Mouse (Mus musculus) cerebellum, adult 8-10 months (tissue): ENCODE data around the gene Ttc7b.

ENCODE experiments used
- DNase-seq: peaks from one replicate; pipeline ENCODE4 v3.0.0; 2022

The Ttc7b gene

DNA sequence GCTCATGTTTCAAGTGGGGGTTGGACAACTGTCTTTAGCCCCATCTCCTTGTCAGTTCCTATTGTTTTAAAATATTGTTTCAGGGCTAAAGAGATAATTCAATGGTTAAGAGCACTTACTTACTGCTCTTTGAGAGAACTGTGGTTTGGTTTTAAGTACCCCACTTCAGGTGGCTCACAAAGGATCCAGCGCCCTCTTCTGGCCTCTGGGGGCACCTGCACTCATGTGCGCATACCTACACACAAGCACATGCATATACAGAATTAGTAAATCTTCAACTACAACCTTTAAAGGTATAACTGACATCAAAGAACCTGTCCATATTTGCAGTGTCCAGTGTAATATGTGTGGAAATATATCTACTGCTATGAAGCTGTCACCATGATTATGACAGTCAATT lies 226.2 kb downstream of the Ttc7b start:
- DNase-seq: no peak

GRCm38 (mm10) chr12:100293956-100294355 lies 226.7 kb downstream of the Ttc7b start:
- DNase-seq: peak; percentile 29

DNA sequence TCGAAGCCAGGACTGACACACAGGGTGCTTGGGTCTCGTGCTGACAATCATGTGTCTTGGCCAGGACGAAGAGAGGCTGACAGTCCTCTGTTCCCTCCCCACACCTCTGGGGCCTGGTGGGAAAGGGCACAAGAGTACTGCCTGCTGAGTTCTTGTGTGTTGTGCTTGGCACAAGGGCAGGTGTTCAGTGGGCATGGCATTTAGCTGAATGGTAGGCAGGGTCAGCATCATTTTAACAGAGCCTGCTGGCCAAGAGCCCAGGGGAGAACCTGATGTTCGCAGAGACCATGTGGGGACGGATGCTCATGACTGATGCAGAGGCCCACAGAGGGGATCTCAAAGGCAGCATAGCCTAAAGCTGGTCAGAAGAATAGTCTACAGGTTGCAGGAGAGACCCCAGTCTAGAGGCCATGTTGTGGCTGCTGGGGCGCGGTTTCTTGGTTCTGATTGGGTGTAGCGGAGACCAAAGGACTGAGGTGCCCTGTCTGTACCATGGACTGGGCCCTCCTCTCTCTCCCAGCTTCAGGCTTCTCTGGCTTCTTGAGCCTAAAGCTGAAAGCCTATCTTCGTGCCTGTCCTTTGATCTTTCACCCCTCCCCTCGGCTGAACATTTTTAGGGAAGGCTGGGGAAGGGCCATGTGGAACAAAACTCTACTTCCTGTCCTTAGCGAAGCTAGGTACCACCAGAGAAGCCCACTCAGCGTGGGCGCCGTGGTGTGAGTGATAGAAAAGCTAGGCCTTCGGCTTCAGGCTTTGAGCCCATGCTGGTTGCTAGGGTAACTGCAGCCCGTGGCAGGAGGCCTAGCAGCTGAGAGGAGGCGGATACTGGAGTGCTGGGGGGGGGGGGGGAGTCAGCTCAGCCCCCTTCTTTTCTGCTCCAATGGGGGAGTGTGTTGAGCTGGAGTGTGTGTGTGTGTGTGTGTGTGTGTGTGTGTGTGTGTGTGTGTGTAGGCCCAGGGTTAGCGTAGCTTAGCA lies 229.6 kb downstream of the Ttc7b start:
- peak; percentile 41 for DNase-seq

DNA sequence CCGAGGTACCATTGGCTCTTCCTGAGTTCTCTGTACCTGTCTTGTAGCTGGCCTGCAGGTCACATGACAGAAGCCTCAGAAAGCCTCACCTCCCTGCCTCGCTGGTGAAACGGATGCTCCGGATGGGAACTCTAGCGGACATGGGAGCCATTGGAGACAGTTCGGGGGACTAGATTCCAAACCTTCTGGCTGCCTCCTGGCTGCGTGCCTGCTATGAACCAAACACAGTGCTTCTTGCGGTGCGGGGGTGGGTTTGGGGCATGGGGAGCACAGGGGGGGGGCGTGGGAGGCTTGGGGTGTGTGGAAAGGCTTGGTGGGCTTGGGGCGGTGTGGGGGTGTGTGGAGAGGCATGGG lies 230.5 kb downstream of the Ttc7b start:
- DNase-seq: peak; percentile 58

DNA sequence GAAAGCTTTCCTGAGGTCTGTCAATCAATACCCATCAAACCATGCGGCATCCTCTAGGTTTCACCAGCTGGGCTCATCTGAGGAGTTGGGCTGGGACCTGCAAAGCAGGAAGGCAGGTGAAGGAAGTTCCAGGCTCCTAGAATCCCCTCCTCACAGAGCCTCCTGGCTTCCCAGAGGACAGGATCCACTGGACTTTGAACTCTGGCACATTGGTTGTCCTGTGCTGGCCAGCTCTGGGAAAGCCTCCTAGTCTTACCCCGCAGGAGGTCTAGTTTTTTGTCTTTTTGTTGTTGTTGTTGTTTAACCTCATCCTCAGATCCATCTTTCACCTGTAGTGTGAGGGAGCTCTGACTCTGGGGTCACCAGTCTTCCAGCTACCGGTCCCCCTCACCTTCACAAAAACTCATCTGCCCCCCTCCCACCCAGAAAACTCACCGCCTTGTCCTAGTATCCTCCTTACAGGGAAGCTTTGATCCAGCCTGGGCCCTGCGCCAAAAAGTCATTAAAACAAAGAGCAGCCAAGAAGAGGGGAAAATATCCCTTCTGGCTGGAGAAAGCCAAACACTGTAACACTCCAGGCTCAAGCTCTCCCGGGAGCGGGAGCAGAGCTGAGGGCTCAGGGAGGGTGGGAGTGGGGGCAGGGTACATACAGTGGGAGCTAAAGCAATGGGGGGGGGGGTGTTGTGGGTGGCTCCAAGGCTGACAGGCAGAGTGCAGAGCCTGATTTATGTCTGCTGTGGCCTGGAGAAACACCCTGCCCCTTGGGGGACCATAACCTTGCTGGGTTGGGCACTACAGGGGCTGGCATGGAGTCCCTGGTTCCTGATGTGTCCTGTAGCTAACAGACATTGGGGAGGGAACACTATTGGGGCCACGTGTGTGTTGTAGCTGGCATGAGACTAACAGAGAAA lies 231.1 kb downstream of the Ttc7b start:
- peak; percentile 61 for DNase-seq

GRCm38 (mm10) chr12:100288018-100288417 lies 232.6 kb downstream of the Ttc7b start:
- DNase-seq: no peak

DNA sequence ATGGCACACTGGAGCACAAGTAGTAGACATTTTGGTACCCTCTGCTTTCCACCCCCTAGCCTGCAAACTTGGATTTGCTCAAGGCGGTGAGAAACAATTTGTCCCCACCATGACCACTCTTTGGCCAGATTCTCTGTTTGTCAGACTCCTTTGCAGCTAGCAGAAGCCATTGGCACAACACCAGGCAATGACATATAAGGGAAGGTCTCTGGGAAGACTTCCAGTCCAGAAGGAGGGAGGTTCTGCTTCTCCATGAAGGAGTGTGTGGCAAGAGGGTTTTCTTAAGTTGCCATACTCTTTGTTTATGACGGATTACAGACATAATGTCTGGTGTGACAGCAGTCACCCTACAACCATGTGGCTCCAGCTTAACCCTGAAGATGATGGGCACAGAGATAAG lies 233.1 kb downstream of the Ttc7b start:
- no peak for DNase-seq

- no peak for DNase-seq
Observed at GRCm38 (mm10) chr12:100283283-100283682, 237.3 kb downstream of the Ttc7b start.

DNA sequence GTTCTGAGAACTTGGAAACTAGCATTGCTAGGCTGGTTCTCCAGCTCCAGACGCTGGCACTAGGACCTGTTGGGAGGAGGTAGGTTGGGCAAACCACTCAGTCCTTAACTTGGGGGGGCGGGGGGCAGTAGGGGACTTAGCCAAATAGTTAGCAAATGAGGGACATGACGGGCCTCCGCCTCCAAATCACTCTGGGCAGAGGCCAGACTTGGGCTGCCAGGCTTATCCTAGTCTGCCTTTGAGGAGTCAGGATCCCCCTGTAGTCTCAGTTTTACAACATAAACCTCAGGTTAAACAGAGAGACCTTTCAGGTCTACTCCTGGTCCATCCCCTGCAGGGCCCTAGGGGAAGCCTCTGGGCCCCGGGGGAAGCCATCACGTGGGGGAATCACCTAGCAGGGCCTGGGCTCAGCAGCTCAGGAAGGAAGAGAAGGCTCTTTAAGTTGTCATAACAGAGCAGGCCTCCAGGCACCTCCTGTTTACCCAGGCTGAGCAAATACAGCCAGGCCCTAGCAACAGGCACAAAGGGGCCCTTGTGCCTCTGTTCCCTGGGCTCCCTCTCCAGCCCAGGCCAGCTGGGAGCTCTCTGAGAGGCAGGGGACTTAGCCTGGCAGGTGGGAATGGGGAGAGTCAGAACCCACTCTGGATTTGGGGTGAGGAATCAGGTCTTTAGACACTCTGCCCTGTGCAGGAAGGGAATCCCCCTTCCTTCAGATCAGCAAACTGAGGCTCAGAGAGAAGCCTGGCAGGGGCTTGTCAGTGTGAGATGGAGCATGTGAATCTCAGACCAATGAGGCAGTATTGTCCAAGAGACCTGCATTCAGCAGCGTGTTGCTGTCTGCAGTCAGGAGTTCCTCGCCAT lies 238.4 kb downstream of the Ttc7b start:
- no peak for DNase-seq

DNA sequence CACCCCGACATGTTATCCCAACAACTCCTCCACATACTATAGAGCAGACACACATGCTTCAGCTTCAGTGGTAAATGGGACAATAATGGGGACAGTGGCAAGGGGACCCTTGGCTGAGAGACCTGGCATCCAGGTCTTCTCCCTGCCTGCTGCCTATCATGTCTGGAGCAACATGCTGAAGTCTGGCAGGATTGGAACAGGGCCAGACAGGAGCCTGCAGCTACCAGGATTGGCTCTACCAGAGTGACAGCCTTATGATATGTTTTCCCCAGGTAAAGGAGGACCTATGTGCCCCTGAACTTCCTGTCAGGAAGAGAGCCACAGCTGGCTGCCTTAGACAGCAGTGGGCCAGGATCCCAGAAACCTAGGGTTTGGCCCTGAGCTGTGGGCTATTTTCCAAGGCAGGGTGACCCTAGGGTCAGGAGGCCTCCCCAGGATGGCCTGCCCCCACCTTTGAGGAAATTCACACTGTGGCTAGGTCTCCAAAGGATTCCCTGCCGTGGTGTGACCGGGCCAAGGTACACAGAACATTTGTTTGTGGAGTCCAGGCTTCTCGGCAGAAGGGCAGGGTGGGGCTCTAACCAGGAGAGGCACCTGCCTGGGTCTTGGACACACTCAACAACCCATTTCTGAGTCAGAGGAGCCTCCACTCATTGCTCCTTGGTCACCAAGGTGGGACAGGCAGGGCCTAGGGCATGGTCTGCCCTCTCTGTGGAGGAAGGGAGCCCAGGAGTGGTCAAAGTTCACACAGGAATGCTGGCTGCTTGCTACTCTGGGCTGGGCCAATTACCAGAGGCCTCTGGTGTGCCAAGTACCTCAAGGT lies 239.4 kb downstream of the Ttc7b start:
- DNase-seq: no peak

- DNase-seq: no peak
Observed at GRCm38 (mm10) chr12:100279898-100280297, 240.7 kb downstream of the Ttc7b start.

DNA sequence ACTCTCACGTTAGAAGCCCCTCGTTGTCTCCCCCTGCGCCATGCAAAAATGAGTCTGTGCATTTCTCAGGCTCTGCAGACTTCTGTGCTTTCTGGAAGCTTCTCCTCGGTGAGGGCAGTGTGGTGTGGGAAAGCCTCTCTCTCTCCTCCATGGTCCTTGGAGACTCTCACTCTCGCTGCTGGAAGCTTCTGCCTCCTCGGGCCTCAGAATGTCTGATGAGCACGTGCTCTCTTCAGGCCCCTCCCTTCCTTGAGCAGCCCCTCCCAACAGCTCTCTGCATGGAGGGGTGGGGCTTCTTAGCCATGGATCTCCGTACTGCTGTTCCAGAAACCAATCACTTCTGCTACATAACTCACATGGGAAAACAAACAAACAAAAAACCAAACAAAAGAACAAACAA lies 242.3 kb downstream of the Ttc7b start:
- DNase-seq: no peak

GRCm38 (mm10) chr12:100277534-100277905 lies 243.1 kb downstream of the Ttc7b start:
- no peak for DNase-seq

- no peak for DNase-seq
Observed at GRCm38 (mm10) chr12:100276607-100277533, 243.8 kb downstream of the Ttc7b start.

- DNase-seq: no peak
Observed at GRCm38 (mm10) chr12:100275850-100276249, 244.8 kb downstream of the Ttc7b start.

- DNase-seq: no peak
Observed at GRCm38 (mm10) chr12:100273033-100273432, 247.6 kb downstream of the Ttc7b start.

GRCm38 (mm10) chr12:100269967-100270662 lies 250.5 kb downstream of the Ttc7b start:
- DNase-seq: no peak

GRCm38 (mm10) chr12:100268011-100268410 lies 252.6 kb downstream of the Ttc7b start:
- DNase-seq: no peak

DNA sequence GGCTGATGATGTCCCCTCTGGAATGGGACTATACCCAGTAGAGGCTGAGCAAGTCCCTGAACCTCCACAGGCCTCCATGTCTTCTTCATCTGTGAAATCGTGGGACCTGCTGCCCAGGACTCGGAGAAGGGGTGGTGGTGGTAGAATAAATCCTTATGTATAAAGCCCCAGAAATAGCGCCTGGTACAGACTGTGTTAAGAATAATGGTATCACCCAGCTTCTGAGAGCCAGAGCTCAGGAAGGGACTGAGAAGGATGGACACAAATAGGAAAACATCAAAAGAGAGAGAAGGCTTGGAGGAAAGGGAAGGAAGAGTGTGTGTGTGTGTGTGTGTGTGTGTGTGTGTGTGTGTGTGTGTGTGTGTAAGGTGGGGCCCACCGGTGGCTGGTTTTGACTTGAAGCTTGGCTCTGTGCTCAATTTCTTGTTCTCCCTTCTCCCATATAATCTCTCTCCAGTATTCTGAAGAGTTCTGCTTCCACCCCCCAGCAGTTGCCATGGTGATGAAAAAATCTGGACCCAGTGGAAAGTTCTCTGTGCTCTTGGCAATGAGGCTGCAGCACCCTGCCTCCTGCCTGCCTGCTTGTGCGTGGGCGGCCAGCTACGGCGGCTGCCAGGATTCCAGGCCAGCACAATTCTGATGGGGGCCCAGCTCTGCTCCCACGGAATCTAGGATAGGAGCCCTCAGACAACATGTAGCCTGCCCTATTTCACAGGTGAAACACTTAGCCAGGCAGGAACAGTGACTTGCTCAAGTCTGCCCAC lies 254.9 kb downstream of the Ttc7b start:
- peak; percentile 93 for DNase-seq
